Mouse (Mus musculus) liver, postnatal 0 days (tissue): ENCODE data around the gene Grm2.

Source experiments
- CTCF ChIP-seq: sonication (generic); IDR thresholded peaks from 2 replicates; pipeline ENCODE4 v1.5.1; 2016; ENCODE audit warnings: antibody characterized with exemption, low read depth
- EP300 ChIP-seq: IDR thresholded peaks from 2 replicates; pipeline ENCODE4 v1.6.1; 2016; ENCODE audit warnings: antibody characterized with exemption, low read depth, mild to moderate bottlenecking

DNA sequence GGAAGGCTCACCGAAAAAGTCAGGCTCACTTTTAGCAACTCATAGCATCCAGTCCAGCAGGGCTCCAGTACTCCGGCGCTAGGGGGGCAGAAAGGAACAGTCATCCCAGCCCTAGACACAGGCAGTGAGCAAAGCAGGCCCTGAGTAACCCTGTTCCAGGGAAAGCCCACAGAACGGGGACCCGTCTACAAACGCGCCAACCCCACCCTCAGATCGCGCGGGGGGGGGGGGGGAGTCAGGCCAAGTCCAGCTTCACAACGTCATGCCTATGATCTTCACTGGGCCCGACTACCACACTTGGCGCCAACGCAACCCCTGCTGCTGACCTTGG, 29.0 kb upstream of the Grm2 start:
- no peak for TF ChIP-seq CTCF
- TF ChIP-seq EP300 = no peak
